Mouse (Mus musculus) bone marrow macrophage, adult 2 months (primary cell): Measurements from ENCODE around the gene Ifna11.

Experiments used
- CTCF ChIP-seq: IDR thresholded peaks from 2 replicates; pipeline ENCODE4 v1.5.1; 2012; ENCODE audit warnings: low read depth, mild to moderate bottlenecking, low read length, moderate library complexity
- POLR2A ChIP-seq: IDR thresholded peaks from 2 replicates; pipeline ENCODE4 v1.6.1; 2012; ENCODE audit warnings: mild to moderate bottlenecking, low read depth, low read length, borderline replicate concordance

DNA sequence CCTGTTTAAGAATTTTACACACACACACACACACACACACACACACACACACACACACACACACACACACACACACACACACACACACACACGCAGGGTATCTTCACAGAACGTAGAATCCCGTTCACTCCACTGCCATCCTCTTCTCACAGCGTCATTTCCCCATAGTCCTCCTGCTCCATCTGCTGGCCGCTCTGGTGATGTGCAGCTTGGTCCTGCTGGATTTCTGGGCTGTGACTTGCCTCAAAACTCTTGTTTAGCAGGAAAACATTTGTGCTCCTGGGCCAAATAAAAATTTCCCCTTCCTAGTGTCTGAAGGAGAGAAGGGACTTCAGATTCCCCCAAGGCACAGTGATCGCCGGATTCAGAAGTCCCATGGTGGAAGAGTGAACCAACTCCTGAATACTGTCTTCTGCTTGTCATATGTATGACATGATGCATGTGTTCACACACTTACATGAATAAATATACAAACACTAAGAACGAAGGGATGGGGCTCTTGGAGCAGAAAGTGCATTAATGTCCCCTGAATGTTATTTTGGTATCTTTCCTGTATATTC is 47.7 kb downstream of the Ifna11 start:
- peak; percentile 88 for TF ChIP-seq CTCF
- TF ChIP-seq POLR2A, result no peak
